Mouse (Mus musculus): ENCODE measurements at regions not wholly inside any gene's neighbourhood (a gene's known extent, or its start where the extent isn't known, plus 50 kb on each side); places are given as distances from the start of the nearest gene placed in this dataset.

DNA sequence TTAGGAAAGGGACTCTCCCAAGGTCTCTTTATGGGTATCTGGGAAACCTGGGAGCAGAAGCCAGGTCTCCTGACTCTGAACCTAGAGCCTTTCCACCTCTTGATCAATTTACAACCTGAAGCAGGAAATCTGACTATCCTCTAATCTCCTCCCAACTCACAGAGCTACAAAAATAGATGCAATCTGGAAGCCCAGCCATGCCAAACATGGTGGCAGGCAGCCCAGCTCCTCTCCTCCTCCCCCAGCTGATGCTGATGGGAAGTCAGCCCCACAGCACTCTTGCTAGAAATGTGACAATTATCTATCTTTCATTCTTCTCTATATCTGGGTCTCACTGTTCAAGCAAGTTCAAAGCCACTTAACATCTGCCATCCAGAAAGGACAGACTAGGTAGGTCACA lies 233.5 kb downstream of the Sec61b start:
- no peaks in the 10 kb centered on the region for H3K4me1 ChIP-seq (ENCODE audit: control insufficient read depth, insufficient read depth, low read length)
- H3K27me3 ChIP-seq (ENCODE audit: control insufficient read depth, insufficient read depth, low read length): no peaks in the 10 kb centered on the region
- H3K4me2 ChIP-seq (ENCODE audit: low read depth, severe bottlenecking): no peak overlapping the region
- H3K4me3 ChIP-seq (ENCODE audit: low read depth, low read length): no peak overlapping the region
- DNase-seq (ENCODE audit: low spot score): no peak
- H3K27ac ChIP-seq (replicated peaks; ENCODE audit: low read depth, low read length): no peak overlapping the region
- no peak overlapping the region for H3K9ac ChIP-seq (ENCODE audit: low read length)
- H3K9me3 ChIP-seq (ENCODE audit: control insufficient read depth, low read length): no peaks in the 10 kb centered on the region
- ATAC-seq (ENCODE audit: insufficient number of reproducible peaks, low FRiP score, low TSS enrichment, low read depth): no peak
- no peaks in the 10 kb centered on the region for H3K36me3 ChIP-seq (ENCODE audit: control insufficient read depth, insufficient read depth, low read length)

DNA sequence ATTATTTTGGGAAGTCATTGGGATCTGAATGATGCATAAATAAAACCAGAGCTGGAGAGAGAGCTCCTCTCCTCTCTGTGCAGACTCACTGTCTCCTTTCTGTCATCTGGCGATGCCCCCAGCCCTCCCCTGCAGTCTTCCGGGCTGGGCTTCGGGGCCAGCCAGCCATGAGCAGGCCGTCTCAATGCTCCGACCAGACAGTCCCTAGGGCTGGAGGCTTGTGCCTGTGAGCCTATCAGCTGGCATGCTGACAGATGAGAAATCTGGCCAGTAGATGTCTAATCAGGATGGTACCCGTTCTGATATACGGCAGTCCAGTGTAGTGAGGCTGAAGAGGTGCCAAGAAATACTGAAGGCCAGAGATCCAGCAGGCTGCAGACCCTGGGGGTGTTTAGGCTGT lies 238.9 kb downstream of the Sec61b start:
- no peaks in the 10 kb centered on the region for H3K27me3 ChIP-seq (ENCODE audit: control insufficient read depth, insufficient read depth, low read length)
- 87% methylated on average over 7 of the region's 7 CpGs for WGBS
- ATAC-seq (ENCODE audit: insufficient number of reproducible peaks, low FRiP score, low TSS enrichment, low read depth): no peak
- H3K27ac ChIP-seq (replicated peaks; ENCODE audit: low read depth, low read length): no peak overlapping the region
- no peak for DNase-seq (ENCODE audit: low spot score)
- H3K9ac ChIP-seq (ENCODE audit: low read length): no peak overlapping the region
- H3K4me3 ChIP-seq (ENCODE audit: low read depth, low read length): no peak overlapping the region
- H3K36me3 ChIP-seq (ENCODE audit: control insufficient read depth, insufficient read depth, low read length): no peaks in the 10 kb centered on the region
- no peaks in the 10 kb centered on the region for H3K9me3 ChIP-seq (ENCODE audit: control insufficient read depth, low read length)
- H3K4me2 ChIP-seq (ENCODE audit: low read depth, severe bottlenecking): no peak overlapping the region
- H3K4me1 ChIP-seq (ENCODE audit: control insufficient read depth, insufficient read depth, low read length): no peaks in the 10 kb centered on the region

DNA sequence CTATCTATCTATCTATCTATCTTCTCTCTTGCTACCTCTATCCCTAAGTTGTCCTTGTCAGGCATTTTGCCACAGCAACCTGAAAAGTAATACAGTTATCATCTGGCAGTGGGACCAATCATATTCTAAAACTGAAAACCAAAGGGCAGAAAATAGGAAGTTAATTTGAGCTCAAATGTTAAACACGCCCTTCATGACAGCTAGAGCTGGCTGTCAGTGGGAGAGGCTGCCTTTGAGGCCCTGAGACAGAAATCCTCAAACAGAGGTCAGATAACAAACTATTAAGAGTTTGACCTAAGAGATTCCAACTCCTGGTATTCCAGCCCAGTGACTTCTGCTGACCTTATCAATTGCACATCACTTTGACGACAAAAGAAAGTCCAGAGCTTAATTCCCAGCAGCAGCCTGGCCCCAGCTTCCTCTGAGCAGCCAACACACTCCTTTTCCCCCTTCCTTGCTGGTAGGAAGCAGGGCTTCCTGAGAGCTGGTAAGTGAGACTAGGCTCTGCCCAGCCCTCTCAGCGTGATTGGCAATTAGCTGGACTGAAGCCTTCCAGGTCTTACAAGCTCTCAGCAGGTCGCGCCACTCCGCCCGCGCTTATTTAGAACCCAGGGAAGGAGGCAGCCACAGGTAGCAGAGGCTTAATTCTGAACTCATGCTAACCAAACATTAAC lies 250.0 kb downstream of the Sec61b start:
- Histone ChIP-seq H3K4me2 (ENCODE audit: low read depth, severe bottlenecking) (peak overlapping the region; percentile 27; the same call in 1 of the 2 replicates), H3K9me3 (ENCODE audit: control insufficient read depth, low read length) (no peaks in the 10 kb centered on the region), H3K9ac (ENCODE audit: low read length) (no peak overlapping the region), H3K36me3 (ENCODE audit: control insufficient read depth, insufficient read depth, low read length) (no peaks in the 10 kb centered on the region), H3K4me1 (ENCODE audit: control insufficient read depth, insufficient read depth, low read length) (peaks cover 6% of the 10 kb centered on the region; the same call in 1 of the 2 replicates), H3K27ac (replicated peaks; ENCODE audit: low read depth, low read length) (no peak overlapping the region), H3K4me3 (ENCODE audit: low read depth, low read length) (no peak overlapping the region), H3K27me3 (ENCODE audit: control insufficient read depth, insufficient read depth, low read length) (no peaks in the 10 kb centered on the region)
- ATAC-seq (ENCODE audit: insufficient number of reproducible peaks, low FRiP score, low TSS enrichment, low read depth) (no peak), DNase-seq (ENCODE audit: low spot score) (peak; percentile 52)
- 6% methylated on average over 8 of the region's 8 CpGs for WGBS

DNA sequence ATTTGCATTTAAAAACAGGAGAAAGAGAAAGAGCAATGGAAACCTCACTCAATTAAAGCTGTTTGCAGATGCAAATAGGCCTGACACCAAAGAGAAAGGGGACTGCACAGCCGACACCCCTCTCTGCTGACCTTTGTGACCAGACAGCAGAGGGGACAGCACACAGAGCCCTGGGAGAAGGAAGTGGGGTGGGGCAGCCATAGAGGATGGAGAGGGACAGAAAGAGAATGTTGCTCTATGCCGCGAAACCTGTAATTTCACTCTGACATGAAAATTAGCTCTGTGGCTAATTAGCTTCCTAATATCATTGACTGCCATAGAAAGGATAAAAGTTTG lies 250.5 kb downstream of the Sec61b start:
- Histone ChIP-seq H3K9ac (ENCODE audit: low read length) (no peak overlapping the region), H3K36me3 (ENCODE audit: control insufficient read depth, insufficient read depth, low read length) (no peaks in the 10 kb centered on the region), H3K4me3 (ENCODE audit: low read depth, low read length) (no peak overlapping the region), H3K27me3 (ENCODE audit: control insufficient read depth, insufficient read depth, low read length) (no peaks in the 10 kb centered on the region), H3K27ac (replicated peaks; ENCODE audit: low read depth, low read length) (no peak overlapping the region), H3K9me3 (ENCODE audit: control insufficient read depth, low read length) (no peaks in the 10 kb centered on the region), H3K4me1 (ENCODE audit: control insufficient read depth, insufficient read depth, low read length) (peaks cover 6% of the 10 kb centered on the region; the same call in 1 of the 2 replicates), H3K4me2 (ENCODE audit: low read depth, severe bottlenecking) (peak overlapping the region; percentile 27; the same call in 1 of the 2 replicates)
- DNase-seq (ENCODE audit: low spot score): no peak
- WGBS: 15% methylated on average over 3 of the region's 3 CpGs
- ATAC-seq (ENCODE audit: insufficient number of reproducible peaks, low FRiP score, low TSS enrichment, low read depth): no peak

DNA sequence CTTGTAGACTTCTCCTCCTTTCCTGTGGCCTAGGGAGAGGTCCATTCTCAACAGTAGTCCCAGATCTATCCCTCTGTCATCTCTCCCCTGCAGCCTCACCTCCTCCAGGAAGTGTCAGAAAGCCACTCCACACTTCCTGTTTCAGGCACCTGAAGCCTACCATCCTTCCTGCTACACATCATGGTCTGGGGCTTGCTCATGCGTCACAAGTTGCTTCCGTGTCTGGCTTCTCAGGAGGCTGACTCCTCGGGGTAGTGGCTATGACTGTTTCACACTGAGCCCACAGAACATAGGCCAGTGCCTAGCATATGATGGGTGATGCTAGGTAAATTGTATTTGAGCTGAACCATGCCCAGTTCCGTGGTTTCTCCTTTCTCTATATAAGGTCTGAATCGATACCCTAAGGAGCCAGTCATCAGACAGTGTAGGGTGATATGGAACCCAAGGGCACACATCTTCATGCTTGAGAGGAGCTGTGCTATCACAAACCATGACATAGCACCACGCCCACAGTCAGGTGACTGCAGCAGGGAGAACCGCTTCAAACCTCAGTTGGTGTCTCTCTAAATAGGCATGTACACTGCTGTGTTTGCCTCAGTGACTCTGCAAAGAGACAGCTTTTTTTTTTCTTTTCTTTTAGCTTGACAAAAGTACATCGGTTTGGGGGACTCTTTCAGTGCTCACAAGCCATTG lies 272.2 kb downstream of the Sec61b start:
- no peaks in the 10 kb centered on the region for H3K27me3 ChIP-seq (ENCODE audit: control insufficient read depth, insufficient read depth, low read length)
- ATAC-seq (ENCODE audit: insufficient number of reproducible peaks, low FRiP score, low TSS enrichment, low read depth): no peak
- H3K9ac ChIP-seq (ENCODE audit: low read length): no peak overlapping the region
- peak; percentile 4 for DNase-seq (ENCODE audit: low spot score)
- no peak overlapping the region for H3K27ac ChIP-seq (replicated peaks; ENCODE audit: low read depth, low read length)
- H3K4me2 ChIP-seq (ENCODE audit: low read depth, severe bottlenecking): no peak overlapping the region
- H3K36me3 ChIP-seq (ENCODE audit: control insufficient read depth, insufficient read depth, low read length): no peaks in the 10 kb centered on the region
- no peaks in the 10 kb centered on the region for H3K9me3 ChIP-seq (ENCODE audit: control insufficient read depth, low read length)
- no peaks in the 10 kb centered on the region for H3K4me1 ChIP-seq (ENCODE audit: control insufficient read depth, insufficient read depth, low read length)
- 85% methylated on average over 8 of the region's 8 CpGs for WGBS
- no peak overlapping the region for H3K4me3 ChIP-seq (ENCODE audit: low read depth, low read length)

DNA sequence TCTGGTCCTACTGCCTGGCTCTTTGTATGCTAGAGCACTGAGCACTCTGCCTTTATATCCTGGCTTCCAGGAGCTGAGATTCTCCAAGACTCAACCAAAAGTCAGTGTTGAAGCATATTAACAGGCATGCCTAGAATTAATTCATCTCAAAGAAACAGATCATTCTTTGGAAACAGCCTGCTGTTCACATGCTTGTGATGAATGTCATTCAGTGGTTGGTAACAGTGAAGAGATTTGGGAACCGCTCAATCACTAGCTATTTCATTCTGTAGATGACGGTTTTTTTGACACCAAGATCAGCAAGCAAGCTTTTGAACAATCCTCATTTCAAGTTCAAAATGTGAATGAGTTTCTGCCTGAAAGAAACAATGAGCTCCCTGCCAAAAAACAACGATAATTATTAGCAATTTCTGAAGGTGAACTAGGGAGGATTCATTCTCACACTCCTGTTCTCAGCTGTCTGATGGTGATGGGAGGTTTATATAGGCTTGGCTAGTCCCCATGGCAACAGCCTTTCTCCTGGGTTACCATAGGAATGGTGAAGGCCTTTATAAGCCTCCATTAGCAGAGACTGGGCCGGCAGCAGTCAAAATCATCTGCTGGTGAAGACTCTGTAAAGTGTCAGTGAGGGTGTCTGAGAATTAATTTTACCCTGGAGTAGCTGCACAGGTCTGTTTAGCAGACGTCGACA lies 272.6 kb upstream of the Nr4a3 start:
- no peaks in the 10 kb centered on the region for H3K9me3 ChIP-seq (ENCODE audit: control insufficient read depth, low read length)
- H3K36me3 ChIP-seq (ENCODE audit: control insufficient read depth, insufficient read depth, low read length): no peaks in the 10 kb centered on the region
- DNase-seq (ENCODE audit: low spot score) (no peak), ATAC-seq (ENCODE audit: insufficient number of reproducible peaks, low FRiP score, low TSS enrichment, low read depth) (no peak)
- no peak overlapping the region for H3K4me3 ChIP-seq (ENCODE audit: low read depth, low read length)
- no peak overlapping the region for H3K27ac ChIP-seq (replicated peaks; ENCODE audit: low read depth, low read length)
- H3K27me3 ChIP-seq (ENCODE audit: control insufficient read depth, insufficient read depth, low read length): no peaks in the 10 kb centered on the region
- no peak overlapping the region for H3K9ac ChIP-seq (ENCODE audit: low read length)
- 85% methylated on average over 6 of the region's 6 CpGs for WGBS
- H3K4me1 ChIP-seq (ENCODE audit: control insufficient read depth, insufficient read depth, low read length): no peaks in the 10 kb centered on the region
- H3K4me2 ChIP-seq (ENCODE audit: low read depth, severe bottlenecking): no peak overlapping the region

DNA sequence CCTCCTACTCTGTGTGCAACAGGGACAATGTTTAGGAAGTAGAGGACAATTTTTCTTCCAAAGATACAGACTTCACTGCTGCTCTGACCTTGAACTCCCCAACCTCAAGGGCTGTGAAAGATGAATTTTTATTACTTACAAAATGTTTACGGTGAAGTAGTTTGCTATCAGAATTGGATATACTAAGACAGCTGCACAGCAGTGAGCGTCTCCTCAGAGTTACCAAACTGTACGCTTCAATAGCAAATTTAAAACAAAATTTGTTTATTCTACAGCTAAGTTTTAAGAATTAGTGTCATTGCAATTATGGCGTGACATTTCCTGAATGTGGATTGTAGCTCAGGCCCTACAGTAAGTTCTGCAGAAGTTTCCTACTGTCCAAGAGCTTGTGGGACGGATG lies 270.3 kb upstream of the Nr4a3 start:
- Histone ChIP-seq H3K9ac (ENCODE audit: low read length) (no peak overlapping the region), H3K36me3 (ENCODE audit: control insufficient read depth, insufficient read depth, low read length) (no peaks in the 10 kb centered on the region), H3K4me3 (ENCODE audit: low read depth, low read length) (no peak overlapping the region), H3K4me1 (ENCODE audit: control insufficient read depth, insufficient read depth, low read length) (no peaks in the 10 kb centered on the region), H3K4me2 (ENCODE audit: low read depth, severe bottlenecking) (no peak overlapping the region), H3K9me3 (ENCODE audit: control insufficient read depth, low read length) (no peaks in the 10 kb centered on the region), H3K27ac (replicated peaks; ENCODE audit: low read depth, low read length) (no peak overlapping the region), H3K27me3 (ENCODE audit: control insufficient read depth, insufficient read depth, low read length) (no peaks in the 10 kb centered on the region)
- DNase-seq (ENCODE audit: low spot score): no peak
- ATAC-seq (ENCODE audit: insufficient number of reproducible peaks, low FRiP score, low TSS enrichment, low read depth): no peak
- WGBS: 94% methylated on average over 5 of the region's 5 CpGs

DNA sequence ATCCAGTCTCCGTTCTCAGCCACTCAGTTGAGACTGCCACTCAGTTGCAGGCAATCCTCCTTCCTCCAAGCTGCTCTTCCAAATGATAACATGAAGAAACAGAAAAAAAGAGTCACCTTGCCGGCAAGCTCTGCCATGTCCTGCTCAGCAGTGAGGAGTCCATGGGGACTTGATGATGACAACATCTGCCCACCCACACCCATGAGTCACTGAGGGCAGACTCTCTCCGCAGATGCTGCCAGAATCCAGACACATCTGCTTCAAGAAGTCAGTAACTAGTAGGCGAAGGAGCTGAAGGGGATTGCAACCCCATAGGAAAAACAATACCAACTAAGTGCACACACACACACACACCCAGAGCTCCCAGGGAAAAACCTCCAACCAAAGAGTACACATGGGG lies 263.9 kb upstream of the Nr4a3 start:
- Histone ChIP-seq H3K9me3 (ENCODE audit: control insufficient read depth, low read length) (no peaks in the 10 kb centered on the region), H3K4me3 (ENCODE audit: low read depth, low read length) (no peak overlapping the region), H3K27me3 (ENCODE audit: control insufficient read depth, insufficient read depth, low read length) (no peaks in the 10 kb centered on the region), H3K27ac (replicated peaks; ENCODE audit: low read depth, low read length) (no peak overlapping the region), H3K4me1 (ENCODE audit: control insufficient read depth, insufficient read depth, low read length) (no peaks in the 10 kb centered on the region), H3K9ac (ENCODE audit: low read length) (no peak overlapping the region), H3K36me3 (ENCODE audit: control insufficient read depth, insufficient read depth, low read length) (no peaks in the 10 kb centered on the region), H3K4me2 (ENCODE audit: low read depth, severe bottlenecking) (no peak overlapping the region)
- ATAC-seq (ENCODE audit: insufficient number of reproducible peaks, low FRiP score, low TSS enrichment, low read depth) (no peak), DNase-seq (ENCODE audit: low spot score) (no peak)
- 88% methylated on average over 4 of the region's 4 CpGs for WGBS
